Mouse (Mus musculus) heart, adult 2 months (tissue): ENCODE results near the gene Satb2.

Experiments used
- CTCF ChIP-seq: fragments of 200-600 bp; IDR thresholded peaks from 2 replicates; pipeline ENCODE4 v1.8.1; 2022; ENCODE audit warnings: antibody characterized with exemption, mild to moderate bottlenecking, moderate library complexity
- EP300 ChIP-seq: fragments of 200-500 bp; IDR thresholded peaks from 2 replicates; pipeline ENCODE4 v1.6.1; 2011; ENCODE audit warnings: low read depth, low read length, control low read depth; ENCODE audit not compliant: insufficient read depth
- POLR2A ChIP-seq: fragments of 200-500 bp; IDR thresholded peaks from 2 replicates; pipeline ENCODE4 v1.6.1; 2011; ENCODE audit warnings: mild to moderate bottlenecking, low read depth, low read length, control low read depth; ENCODE audit not compliant: insufficient read depth

DNA sequence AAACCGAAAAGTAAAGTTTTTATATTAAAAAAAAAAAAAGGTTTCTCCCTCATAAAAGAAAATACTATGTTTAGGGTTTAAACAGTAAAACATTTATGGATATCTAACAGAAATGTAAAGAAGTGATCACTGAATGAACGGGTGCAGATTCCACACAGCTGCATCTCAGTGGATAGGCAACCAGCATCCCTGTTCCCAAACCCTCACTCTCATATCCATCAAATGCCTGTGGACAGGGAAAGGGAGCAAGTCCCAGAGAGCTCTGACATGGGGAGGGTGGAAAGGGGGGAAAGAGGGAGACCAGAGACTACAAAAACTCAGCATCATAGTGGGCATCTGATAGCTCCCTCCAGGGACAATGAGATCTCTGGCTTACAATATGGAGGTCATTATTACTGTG is 21.6 kb downstream of the Satb2 start:
- TF ChIP-seq CTCF (no peak), POLR2A (no peak), EP300 (no peak)
